Mouse (Mus musculus): ENCODE data around the gene Npcd. TPM values are rescaled to one million over a fixed set of nuclear protein-coding genes. Genes with fewer than 3 reads are reported as not detected.
A peak's percentile ranks its signal among the peaks of the same experiment; 100 is the strongest.

Gene Npcd
- polyA plus RNA-seq, 1 experiment from 2014 or later, result not detected

- WGBS, result 92% methylated on average over 16 of the region's 16 CpGs
- H3K4me1 ChIP-seq, result peaks cover 6% of the 10 kb centered on the region; the same call in 1 of the 2 replicates
- no peak overlapping the region for H3K27ac ChIP-seq (replicated peaks)
- peaks cover 31% of the 10 kb centered on the region for H3K36me3 ChIP-seq (replicated peaks)
- no peak overlapping the region for H3K4me3 ChIP-seq
- no peak for DNase-seq (ENCODE audit: low spot score)
- H3K27me3 ChIP-seq (replicated peaks; ENCODE audit: low read depth, poor library complexity, severe bottlenecking), result no peaks in the 10 kb centered on the region
- no peaks in the 10 kb centered on the region for H3K9me3 ChIP-seq
These were observed 66.6 kb downstream of the Npcd start for GRCm38 (mm10) chr15:79767327-79767961.

- 89% methylated on average over 10 of the region's 10 CpGs for WGBS
- H3K4me3 ChIP-seq, result no peak overlapping the region
- H3K27me3 ChIP-seq (replicated peaks; ENCODE audit: low read depth, poor library complexity, severe bottlenecking), result no peaks in the 10 kb centered on the region
- peaks cover 40% of the 10 kb centered on the region for H3K36me3 ChIP-seq (replicated peaks)
- H3K9me3 ChIP-seq, result no peaks in the 10 kb centered on the region
- H3K27ac ChIP-seq (replicated peaks), result no peak overlapping the region
- no peak for DNase-seq (ENCODE audit: low spot score)
- peaks cover 6% of the 10 kb centered on the region; the same call in 1 of the 2 replicates for H3K4me1 ChIP-seq
These were observed 67.4 kb downstream of the Npcd start for GRCm38 (mm10) chr15:79766586-79767071.

- H3K9me3 ChIP-seq, result no peaks in the 10 kb centered on the region
- no peak overlapping the region for H3K4me3 ChIP-seq
- 73% methylated on average over 10 of the region's 10 CpGs for WGBS
- no peaks in the 10 kb centered on the region for H3K27me3 ChIP-seq (replicated peaks; ENCODE audit: low read depth, poor library complexity, severe bottlenecking)
- no peak for DNase-seq (ENCODE audit: low spot score)
- peaks cover 42% of the 10 kb centered on the region for H3K36me3 ChIP-seq (replicated peaks)
- peaks cover 6% of the 10 kb centered on the region; the same call in 1 of the 2 replicates for H3K4me1 ChIP-seq
- no peak overlapping the region for H3K27ac ChIP-seq (replicated peaks)
These were observed 67.9 kb downstream of the Npcd start for GRCm38 (mm10) chr15:79766168-79766567.

- peaks cover 6% of the 10 kb centered on the region; the same call in 1 of the 2 replicates for H3K4me1 ChIP-seq
- WGBS, result 80% methylated on average over 2 of the region's 2 CpGs
- no peaks in the 10 kb centered on the region for H3K9me3 ChIP-seq
- no peak overlapping the region for H3K27ac ChIP-seq (replicated peaks)
- DNase-seq (ENCODE audit: low spot score), result no peak
- H3K27me3 ChIP-seq (replicated peaks; ENCODE audit: low read depth, poor library complexity, severe bottlenecking), result no peaks in the 10 kb centered on the region
- H3K4me3 ChIP-seq, result no peak overlapping the region
- H3K36me3 ChIP-seq (replicated peaks), result peaks cover 49% of the 10 kb centered on the region
These were observed 68.7 kb downstream of the Npcd start for GRCm38 (mm10) chr15:79765361-79765760.

GRCm38 (mm10) chr15:79764539-79765267, 69.3 kb downstream of the Npcd start:
- H3K4me3 ChIP-seq, result no peak overlapping the region
- no peak overlapping the region for H3K27ac ChIP-seq (replicated peaks)
- H3K4me1 ChIP-seq, result peaks cover 6% of the 10 kb centered on the region; the same call in 1 of the 2 replicates
- peaks cover 49% of the 10 kb centered on the region for H3K36me3 ChIP-seq (replicated peaks)
- 88% methylated on average over 11 of the region's 11 CpGs for WGBS
- H3K9me3 ChIP-seq, result no peaks in the 10 kb centered on the region
- no peak for DNase-seq (ENCODE audit: low spot score)
- no peaks in the 10 kb centered on the region for H3K27me3 ChIP-seq (replicated peaks; ENCODE audit: low read depth, poor library complexity, severe bottlenecking)

- Histone ChIP-seq H3K4me1 (peaks cover 6% of the 10 kb centered on the region; the same call in 1 of the 2 replicates), H3K4me3 (no peak overlapping the region), H3K27me3 (replicated peaks; ENCODE audit: low read depth, poor library complexity, severe bottlenecking) (no peaks in the 10 kb centered on the region), H3K9me3 (no peaks in the 10 kb centered on the region), H3K36me3 (replicated peaks) (peaks cover 49% of the 10 kb centered on the region), H3K27ac (replicated peaks) (no peak overlapping the region)
- DNase-seq (ENCODE audit: low spot score), result no peak
- WGBS, result 93% methylated on average over 7 of the region's 7 CpGs
These were observed 70.3 kb downstream of the Npcd start for GRCm38 (mm10) chr15:79763601-79764246.

GRCm38 (mm10) chr15:79763001-79763400, 71.0 kb downstream of the Npcd start:
- H3K4me3 ChIP-seq, result no peak overlapping the region
- WGBS, result 90% methylated on average over 9 of the region's 9 CpGs
- peaks cover 49% of the 10 kb centered on the region for H3K36me3 ChIP-seq (replicated peaks)
- no peak overlapping the region for H3K27ac ChIP-seq (replicated peaks)
- H3K4me1 ChIP-seq, result peaks cover 4% of the 10 kb centered on the region; the same call in 1 of the 2 replicates
- no peak for DNase-seq (ENCODE audit: low spot score)
- H3K9me3 ChIP-seq, result no peaks in the 10 kb centered on the region
- H3K27me3 ChIP-seq (replicated peaks; ENCODE audit: low read depth, poor library complexity, severe bottlenecking), result no peaks in the 10 kb centered on the region

- no peaks in the 10 kb centered on the region for H3K9me3 ChIP-seq
- H3K4me1 ChIP-seq, result peaks cover 8% of the 10 kb centered on the region
- WGBS, result 89% methylated on average over 6 of the region's 6 CpGs
- H3K27ac ChIP-seq (replicated peaks), result no peak overlapping the region
- H3K36me3 ChIP-seq (replicated peaks), result peaks cover 49% of the 10 kb centered on the region
- H3K27me3 ChIP-seq (replicated peaks; ENCODE audit: low read depth, poor library complexity, severe bottlenecking), result no peaks in the 10 kb centered on the region
- no peak overlapping the region for H3K4me3 ChIP-seq
- DNase-seq (ENCODE audit: low spot score), result no peak
These were observed 73.1 kb downstream of the Npcd start for GRCm38 (mm10) chr15:79760956-79761355.

- WGBS, result 94% methylated on average over 3 of the region's 3 CpGs
- H3K27me3 ChIP-seq (replicated peaks; ENCODE audit: low read depth, poor library complexity, severe bottlenecking), result no peaks in the 10 kb centered on the region
- H3K36me3 ChIP-seq (replicated peaks), result peaks cover 14% of the 10 kb centered on the region
- DNase-seq (ENCODE audit: low spot score), result no peak
- H3K4me3 ChIP-seq, result no peak overlapping the region
- H3K27ac ChIP-seq (replicated peaks), result no peak overlapping the region
- H3K4me1 ChIP-seq, result peaks cover 17% of the 10 kb centered on the region
- H3K9me3 ChIP-seq, result no peaks in the 10 kb centered on the region
These were observed 76.9 kb downstream of the Npcd start for GRCm38 (mm10) chr15:79757118-79757517.

- Histone ChIP-seq H3K36me3 (replicated peaks) (peaks cover 6% of the 10 kb centered on the region; the same call in 1 of the 2 replicates), H3K27ac (replicated peaks) (peak overlapping the region; percentile 41)
- 75% methylated on average over 8 of the region's 8 CpGs for WGBS
These were observed 77.9 kb downstream of the Npcd start for GRCm38 (mm10) chr15:79755977-79756625.

GRCm38 (mm10) chr15:79755176-79755575, 78.9 kb downstream of the Npcd start:
- Histone ChIP-seq H3K4me3 (no peak overlapping the region), H3K4me1 (peaks cover 17% of the 10 kb centered on the region), H3K36me3 (replicated peaks) (no peaks in the 10 kb centered on the region), H3K27ac (replicated peaks) (no peak overlapping the region), H3K9me3 (no peaks in the 10 kb centered on the region), H3K27me3 (replicated peaks; ENCODE audit: low read depth, poor library complexity, severe bottlenecking) (no peaks in the 10 kb centered on the region)
- WGBS, result 87% methylated on average over 4 of the region's 4 CpGs
- no peak for DNase-seq (ENCODE audit: low spot score)

More at GRCm38 (mm10) chr15:79755977-79756625, 77.9 kb downstream of the Npcd start:
- no peak overlapping the region for H3K4me3 ChIP-seq
- no peak for DNase-seq (ENCODE audit: low spot score)
- no peaks in the 10 kb centered on the region for H3K27me3 ChIP-seq (replicated peaks; ENCODE audit: low read depth, poor library complexity, severe bottlenecking)
- H3K4me1 ChIP-seq, result peaks cover 17% of the 10 kb centered on the region
- no peaks in the 10 kb centered on the region for H3K9me3 ChIP-seq

- 53% methylated on average over 4 of the region's 4 CpGs for WGBS
- no peaks in the 10 kb centered on the region for H3K36me3 ChIP-seq (replicated peaks)
- H3K4me1 ChIP-seq, result peaks cover 17% of the 10 kb centered on the region
- H3K9me3 ChIP-seq, result no peaks in the 10 kb centered on the region
- no peak overlapping the region for H3K27ac ChIP-seq (replicated peaks)
- no peak for DNase-seq (ENCODE audit: low spot score)
- no peak overlapping the region for H3K4me3 ChIP-seq
- no peaks in the 10 kb centered on the region for H3K27me3 ChIP-seq (replicated peaks; ENCODE audit: low read depth, poor library complexity, severe bottlenecking)
These were observed 80.2 kb downstream of the Npcd start for GRCm38 (mm10) chr15:79753873-79754272.

All from embryonic facial prominence, embryonic 10.5 days (tissue).